Mouse (Mus musculus): Measurements from ENCODE around the gene Mob3b. TPM values are rescaled to one million over a fixed set of nuclear protein-coding genes. Genes with fewer than 3 reads are reported as not detected.
"Not testable (repeated sequence)": the region's sequence is repeated elsewhere in the genome, so short reads cannot be mapped to it uniquely, and the experiment has no call there.

Gene Mob3b
- total RNA-seq, 4 experiments from 2014 or later = 1.5 to 2.5 (median 1.9) TPM

- no peak for DNase-seq (ENCODE audit: low spot score)
Observed at GRCm38 (mm10) chr4:34967541-34967940, 189.7 kb downstream of the Mob3b start.

DNA sequence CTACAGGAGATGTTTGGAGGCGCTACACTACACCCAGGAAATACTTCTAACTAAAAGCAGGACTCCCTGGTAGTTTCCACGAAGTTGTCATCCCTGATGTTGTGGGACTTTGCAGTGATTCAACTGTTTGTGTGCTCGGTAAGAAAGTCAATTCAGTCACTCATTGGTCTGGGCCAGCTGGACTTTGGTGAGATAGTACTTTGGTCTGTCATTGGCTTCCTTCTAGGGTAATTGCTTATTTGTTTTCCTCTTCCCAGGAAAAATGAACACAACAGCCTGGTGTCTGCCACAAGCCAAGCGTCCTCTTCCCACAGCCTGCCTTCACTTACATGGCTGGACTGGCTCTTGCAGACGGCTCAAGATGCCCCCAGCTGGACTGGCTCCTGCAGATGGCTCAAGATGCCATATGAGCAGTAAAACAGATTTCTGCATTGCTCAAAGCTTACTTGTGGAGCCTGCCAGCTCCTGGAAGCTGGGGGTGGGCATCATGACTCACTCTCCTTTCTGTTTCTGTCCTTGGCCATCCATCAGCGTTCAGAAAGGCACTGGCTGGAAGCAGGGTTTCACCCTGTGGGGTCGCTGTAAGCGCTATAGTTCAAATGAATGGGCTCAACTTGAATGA lies 190.8 kb downstream of the Mob3b start:
- DNase-seq (ENCODE audit: low spot score) = no peak

GRCm38 (mm10) chr4:34964906-34965305 lies 192.4 kb downstream of the Mob3b start:
- no peak for DNase-seq (ENCODE audit: low spot score)

GRCm38 (mm10) chr4:34963999-34964398 lies 193.3 kb downstream of the Mob3b start:
- no peak for DNase-seq (ENCODE audit: low spot score)

DNA sequence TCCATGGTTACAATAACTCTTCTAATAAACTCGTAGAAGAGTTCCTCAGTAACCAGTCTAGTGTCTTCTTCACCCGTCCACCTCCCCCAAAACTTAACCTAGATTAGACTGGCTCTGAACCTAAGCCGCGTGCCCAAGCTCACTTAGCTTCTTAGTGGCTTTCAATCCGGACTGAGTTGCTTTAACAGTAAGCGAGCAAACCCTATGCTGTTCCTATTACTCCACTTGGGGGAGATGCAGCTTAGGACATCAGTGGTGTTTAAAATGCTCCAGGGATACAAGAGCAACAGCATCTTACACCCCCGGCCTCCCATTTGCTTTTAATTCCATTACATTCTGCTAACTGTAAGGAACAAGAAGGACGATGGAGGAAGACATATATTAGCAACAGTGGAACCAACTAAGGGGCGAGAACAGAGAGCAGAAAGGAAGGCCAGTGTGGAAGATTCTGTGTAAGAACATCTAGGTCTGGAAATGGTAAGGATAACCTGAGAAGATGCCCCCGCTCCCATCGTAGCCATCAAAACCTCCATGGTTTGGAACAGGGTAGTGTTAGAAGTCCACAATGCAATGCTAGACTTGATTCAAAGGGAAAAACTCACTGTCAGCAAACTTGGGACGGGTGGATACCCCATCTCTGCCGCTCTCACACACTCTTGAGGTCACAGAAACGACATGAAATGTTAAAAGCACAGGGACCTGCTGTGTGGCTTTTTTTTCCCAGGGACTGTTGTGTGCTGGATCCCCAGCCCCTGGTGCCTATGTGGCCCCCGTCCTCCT lies 196.3 kb downstream of the Mob3b start:
- DNase-seq (ENCODE audit: low spot score) = no peak

DNA sequence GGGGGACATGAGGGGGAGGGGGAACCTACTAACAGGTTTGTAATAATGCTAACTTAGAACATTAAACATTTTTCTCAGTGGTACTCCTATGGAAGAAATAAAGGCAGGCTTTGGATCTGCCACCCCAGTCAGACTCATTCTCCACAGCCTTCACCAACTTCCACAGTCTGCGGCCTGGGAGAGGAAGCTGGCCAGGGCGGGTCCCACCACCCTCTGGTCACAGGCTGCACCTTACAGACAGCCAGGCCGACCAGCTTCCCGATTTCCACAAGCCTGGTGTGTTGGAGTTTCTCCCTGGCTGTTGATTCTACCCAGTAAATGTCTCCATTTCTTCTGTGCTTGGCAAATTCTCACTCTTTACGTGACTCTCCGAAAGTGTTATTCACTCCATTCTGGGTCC lies 197.8 kb downstream of the Mob3b start:
- no peak for DNase-seq (ENCODE audit: low spot score)

- DNase-seq (ENCODE audit: low spot score) = peak; percentile 33
Observed at GRCm38 (mm10) chr4:34958155-34959028, 198.9 kb downstream of the Mob3b start.

GRCm38 (mm10) chr4:34953716-34954115 lies 203.6 kb downstream of the Mob3b start:
- DNase-seq (ENCODE audit: low spot score) = no peak

DNA sequence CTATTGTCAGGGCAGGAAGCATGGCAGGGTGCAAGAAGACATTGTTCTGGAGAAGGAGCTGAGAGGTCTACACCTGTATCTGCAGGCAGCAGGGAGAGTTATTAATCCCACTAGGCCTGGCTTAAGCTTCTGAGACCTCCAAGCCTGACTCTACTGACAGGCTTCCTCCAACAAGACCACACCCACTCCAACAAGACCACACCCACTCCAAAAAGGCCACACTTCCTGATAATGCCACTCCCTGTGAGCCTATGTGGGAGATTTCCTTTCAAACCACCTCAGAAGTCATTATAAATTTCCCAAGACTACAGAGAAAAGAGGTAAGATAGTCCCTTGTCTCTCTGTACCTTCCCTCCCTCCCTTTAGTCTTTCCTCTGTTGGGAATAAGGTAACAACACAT lies 210.1 kb downstream of the Mob3b start:
- DNase-seq (ENCODE audit: low spot score) = no peak

- no peak for DNase-seq (ENCODE audit: low spot score)
Observed at GRCm38 (mm10) chr4:34941046-34941445, 216.2 kb downstream of the Mob3b start.

DNA sequence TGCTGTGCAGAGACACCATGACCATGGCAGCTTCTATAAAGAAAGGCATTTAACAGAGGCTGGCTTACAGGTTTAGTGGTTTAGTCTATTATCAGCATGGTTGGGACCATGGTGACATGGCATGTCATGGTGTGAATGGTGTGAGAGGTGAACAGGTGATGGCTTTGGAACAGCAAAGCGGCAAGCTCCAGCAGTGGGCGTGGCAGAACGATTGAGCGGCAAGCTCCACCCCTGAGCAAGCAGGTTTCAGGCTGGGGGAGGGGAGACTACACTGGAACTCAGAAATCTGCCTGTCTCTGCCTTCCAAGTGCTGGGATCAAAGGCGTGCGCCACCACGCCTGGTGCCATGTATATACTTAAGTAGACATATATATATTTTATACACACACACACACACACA lies 228.9 kb downstream of the Mob3b start:
- not testable (repeated sequence) for DNase-seq (ENCODE audit: low spot score)

DNA sequence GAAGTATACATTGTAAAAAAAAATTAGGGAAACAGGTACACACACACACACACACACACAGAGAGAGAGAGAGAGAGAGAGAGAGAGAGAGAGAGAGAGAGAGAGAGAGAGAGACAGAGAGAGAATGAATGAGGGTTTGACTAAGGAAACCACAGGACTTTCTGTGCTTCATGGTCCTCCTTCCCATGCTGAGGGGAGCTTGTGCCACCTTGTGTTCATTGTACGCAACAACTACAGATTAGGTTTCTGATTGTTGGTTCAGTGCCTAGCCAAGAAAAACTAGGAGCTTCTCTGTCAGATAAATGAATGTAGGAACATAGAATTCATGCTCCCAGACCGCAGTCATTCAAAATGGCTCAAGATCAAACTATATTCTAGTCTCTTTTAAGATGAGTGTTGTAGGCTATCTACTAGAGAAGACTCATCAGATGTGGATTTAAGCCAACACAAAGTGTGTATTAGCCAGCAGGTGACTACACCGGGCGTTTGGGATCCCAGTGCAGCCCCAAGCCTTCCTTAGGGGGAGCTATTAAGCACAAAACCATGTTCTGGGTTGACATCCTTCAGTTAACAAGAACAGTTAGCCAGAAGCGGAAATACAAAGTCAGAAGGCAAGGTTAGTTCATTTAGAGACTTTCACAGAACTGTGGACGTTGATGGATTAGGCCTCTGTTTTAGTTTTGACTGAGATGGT lies 235.0 kb downstream of the Mob3b start:
- DNase-seq (ENCODE audit: low spot score) = peak; percentile 59

DNA sequence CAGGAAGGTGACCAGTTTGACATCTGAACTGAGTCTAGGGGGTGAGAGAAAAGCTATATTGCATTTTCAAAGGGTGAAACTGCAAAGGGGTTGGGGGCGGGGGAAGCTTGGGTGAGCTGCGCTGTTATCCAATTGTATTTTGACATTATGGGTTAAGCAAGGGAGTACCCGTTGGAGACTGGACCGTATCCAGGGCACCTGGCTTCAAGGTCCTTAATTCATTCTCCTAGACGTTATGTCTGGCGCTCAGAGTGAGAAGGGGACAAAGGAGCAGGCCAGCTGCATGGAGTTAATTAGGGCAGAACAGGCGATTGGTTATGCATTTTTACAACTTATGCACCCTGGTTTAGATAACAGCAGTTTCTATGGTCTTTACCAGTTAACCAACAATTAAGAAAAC lies 239.9 kb downstream of the Mob3b start:
- no peak for DNase-seq (ENCODE audit: low spot score)

- no peak for DNase-seq (ENCODE audit: low spot score)
Observed at GRCm38 (mm10) chr4:34912171-34912570, 245.1 kb downstream of the Mob3b start.

GRCm38 (mm10) chr4:34911401-34911800 lies 245.9 kb downstream of the Mob3b start:
- no peak for DNase-seq (ENCODE audit: low spot score)

GRCm38 (mm10) chr4:34908127-34908526 lies 249.2 kb downstream of the Mob3b start:
- DNase-seq (ENCODE audit: low spot score) = peak; percentile 61

DNA sequence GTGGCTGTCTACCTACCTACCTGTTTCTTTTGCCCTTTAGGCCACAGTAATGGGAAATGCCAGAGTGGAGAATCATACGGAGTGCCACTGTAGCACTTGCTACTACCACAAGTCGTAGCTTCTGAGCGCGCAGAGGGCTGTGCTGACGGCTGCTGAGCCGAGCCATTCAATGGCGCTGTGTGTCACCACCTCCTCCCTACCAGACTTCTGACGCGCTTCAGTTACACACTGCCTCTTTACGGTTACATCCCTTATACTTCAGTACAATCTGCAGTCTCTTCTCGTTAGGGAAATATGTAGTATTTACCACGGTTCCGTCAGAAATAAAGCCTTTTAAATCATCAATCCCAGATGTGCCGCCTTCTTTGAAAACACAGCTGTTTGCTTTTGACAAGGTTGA lies 250.3 kb downstream of the Mob3b start:
- DNase-seq (ENCODE audit: low spot score) = no peak

DNA sequence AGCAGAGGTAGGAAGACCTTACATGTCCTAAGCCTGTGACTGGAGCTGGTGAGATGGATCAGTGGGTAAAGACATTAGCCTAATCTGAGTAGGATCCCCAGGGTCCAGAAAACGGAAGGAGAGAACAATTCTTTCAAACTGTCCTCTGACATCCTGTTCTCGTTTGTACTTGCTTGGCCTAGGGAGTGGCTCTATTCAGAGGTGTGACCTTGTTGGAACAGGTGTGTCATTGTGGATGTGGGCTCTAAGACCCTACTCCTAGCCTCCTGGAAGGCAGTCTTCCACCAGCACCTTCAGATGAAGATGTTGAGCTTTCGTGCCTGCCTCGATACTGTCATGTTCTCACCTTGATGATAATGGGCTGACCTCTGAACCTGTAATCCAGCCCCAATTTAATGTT lies 251.1 kb downstream of the Mob3b start:
- no peak for DNase-seq (ENCODE audit: low spot score)

DNA sequence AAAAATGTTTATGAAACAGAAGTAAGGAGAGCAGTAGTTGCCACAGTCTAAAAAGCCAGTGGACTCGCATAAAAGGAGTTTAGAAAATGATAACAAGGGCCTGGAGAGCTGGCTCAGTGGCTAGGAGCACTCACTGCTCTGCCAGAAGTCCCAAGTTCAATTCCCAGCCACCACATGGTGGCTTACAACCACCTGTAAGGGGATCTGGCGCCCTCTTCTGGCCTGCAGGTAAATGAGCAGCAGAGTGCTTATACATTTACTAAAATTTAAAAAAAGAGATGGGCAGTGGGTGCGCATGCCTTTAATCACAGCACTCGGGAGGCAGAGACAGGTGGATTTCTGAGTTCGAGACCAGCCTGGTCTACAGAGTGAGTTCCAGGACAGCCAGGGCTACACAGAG lies 251.9 kb downstream of the Mob3b start:
- DNase-seq (ENCODE audit: low spot score) = no peak

DNA sequence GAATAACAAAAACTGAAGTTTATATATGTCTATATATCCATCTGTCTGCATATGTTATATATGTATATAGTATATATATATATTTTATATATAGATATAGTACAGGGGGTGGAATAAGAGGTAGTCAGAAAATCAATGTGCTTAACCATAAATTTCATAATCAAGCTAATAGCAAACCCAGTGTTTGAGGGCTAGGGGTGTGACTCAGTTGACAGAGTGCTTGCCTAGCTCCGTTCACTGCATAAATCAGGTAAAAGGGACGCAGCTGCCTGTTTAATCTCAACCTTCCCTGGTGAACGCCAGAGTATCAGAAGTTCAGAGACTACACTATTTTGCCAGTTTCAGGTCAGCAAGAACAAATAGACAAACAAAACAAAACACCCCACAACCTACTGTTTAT lies 255.7 kb downstream of the Mob3b start:
- not testable (repeated sequence) for DNase-seq (ENCODE audit: low spot score)

DNA sequence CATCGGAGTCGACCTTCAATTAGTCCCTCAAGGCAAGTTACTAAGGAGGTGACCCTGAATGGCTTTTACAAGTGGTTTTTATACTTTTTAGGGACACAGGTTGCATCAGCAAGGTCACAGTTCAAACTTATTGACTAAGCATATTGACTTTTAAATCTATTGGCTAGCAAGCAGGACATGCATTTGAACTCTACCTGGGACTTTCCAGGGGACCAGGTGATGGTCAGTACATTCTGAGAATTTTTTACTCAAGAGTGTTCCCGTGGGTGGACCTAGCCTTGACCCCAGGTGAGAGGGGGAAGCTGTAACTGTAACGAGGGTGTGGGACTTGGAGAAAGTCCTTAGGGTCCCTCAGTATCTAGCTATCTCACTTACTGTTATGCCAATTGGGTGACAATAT lies 256.1 kb downstream of the Mob3b start:
- no peak for DNase-seq (ENCODE audit: low spot score)

- no peak for DNase-seq (ENCODE audit: low spot score)
Observed at GRCm38 (mm10) chr4:34900155-34900554, 257.1 kb downstream of the Mob3b start.

All from heart, adult 8-10 months (tissue).